Mouse (Mus musculus): ENCODE data around the gene Galnt13. TPM values are rescaled to one million over a fixed set of nuclear protein-coding genes. Genes with fewer than 3 reads are reported as not detected.
"Not testable (repeated sequence)": the region's sequence is repeated elsewhere in the genome, so short reads cannot be mapped to it uniquely, and the experiment has no call there.

The Galnt13 gene
- 0.06 and 0.12 TPM in 2 replicates for polyA plus RNA-seq (2015; fragmentation: Nextera tagmentation; extraction: Ambion mirVana)

DNA sequence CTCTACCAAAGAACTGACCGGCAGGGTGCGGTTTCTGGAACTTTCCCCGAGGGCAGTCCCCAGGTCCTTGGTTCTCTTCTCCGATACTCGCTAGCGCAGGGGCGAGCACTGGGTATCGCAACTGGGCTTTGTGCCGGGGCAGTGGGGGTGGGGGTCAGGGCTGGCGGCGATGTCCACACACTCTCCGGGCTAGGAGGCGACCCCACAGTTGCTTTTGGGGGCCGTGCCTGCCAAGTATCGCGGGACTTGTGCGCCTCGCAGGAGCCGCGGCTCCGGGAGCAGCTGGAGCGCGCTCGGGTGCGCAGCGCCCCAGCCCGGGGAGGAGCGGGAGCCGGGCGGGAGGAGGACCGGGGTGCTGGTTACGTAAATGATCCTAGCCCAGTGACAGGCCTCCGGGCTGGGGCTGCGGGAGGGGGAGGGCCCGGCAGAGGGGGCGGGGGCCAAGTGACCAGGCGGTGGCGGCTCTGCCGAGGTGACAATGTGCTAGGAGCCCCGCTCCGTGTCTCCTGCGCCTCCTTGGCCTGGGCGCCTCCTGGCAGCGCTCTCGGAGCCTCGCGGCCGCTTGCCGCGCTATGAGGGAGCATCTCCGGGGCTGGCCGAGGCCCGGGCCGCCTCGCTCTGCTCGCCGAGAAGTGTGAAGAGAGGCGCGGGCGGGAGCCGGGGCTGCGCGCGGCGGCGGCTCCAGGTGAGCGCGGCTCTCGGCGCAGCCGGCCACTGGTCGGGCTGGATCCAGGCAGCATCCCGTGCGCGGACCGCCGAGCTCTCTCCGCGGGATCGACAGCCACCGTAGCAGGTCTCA, at the start of gene Galnt13:
Gene Galnt13 (plus strand): TSS at position 381 of the 799 bp plus-strand sequence.
- no peak for DNase-seq (ENCODE audit: low spot score)

DNA sequence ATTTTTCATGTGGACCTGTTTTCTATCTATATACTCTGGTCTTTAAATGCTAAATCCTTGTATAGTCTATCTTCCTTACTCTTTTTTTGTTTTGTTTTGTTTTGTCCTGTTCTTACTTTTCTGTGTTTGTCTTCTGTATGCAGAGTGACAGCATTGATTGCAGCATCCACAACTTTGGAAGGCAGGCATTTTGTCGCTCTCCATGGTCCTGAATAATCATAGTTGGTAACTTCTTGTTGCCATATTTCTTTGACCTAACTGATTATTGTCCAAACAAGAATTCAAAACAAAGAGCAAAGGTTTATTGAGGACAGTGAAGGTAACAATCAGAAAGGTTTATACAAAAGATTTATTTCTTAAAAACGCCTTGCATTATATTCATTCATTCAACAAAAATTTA, 5.1 kb upstream of the Galnt13 start:
- DNase-seq (ENCODE audit: low spot score): no peak

DNA sequence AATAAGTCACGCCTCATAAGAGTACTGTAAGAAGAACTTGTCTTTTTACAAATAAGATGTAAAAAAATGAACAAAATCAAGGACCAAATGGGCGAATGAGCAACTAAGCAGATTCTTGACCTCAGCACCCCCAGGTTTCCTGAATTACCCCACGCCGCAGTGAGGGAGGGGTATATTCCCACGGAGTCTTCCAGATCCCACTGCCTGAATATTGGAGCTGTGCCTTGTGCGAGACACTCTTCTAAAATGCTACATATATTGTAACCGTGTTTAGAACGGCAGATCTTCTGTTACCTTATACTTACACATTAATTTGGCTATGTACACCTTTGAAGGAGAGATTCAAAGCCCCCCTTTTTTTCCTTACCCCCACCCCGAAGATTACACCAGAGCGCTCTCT, 737 bp upstream of the Galnt13 start:
- no peak for DNase-seq (ENCODE audit: low spot score)

DNA sequence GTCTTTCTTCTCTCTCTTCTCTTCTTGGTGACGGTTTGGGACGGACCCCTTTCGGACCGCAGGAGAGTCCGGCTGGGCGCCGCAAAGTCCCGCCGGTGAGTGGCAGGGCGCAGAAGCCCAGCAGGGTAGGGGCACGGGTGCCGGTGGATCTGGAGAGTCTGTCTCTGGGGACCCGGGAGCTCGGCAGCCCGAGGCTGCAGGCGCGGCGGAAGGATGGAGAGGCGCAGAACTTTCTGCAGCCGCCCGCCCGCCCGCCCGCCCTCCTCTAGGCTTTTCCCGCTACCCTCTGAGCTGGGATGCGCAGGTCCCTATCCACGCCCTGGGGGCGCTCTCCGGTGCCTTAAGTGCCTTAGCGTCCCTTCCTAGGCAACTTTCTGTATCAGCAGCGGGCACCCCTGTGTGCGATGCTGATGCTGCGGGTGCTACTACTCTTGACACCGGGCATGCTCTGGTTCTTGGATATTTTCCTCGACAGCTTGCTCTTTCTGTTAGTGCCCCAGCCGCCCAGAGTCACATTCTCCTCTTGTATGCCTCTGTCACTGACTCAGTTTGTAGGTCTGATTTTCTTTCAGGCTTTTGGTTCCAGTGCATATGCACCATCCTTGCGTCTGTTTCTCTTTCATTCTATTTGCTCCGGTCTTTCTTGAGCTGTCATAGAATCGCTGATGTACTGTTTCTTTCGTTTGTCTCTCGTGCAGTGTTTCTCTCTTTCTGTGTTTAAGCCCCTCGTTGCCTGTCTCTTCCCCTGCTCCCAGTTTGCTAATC, 801 bp downstream of the Galnt13 start:
- no peak for DNase-seq (ENCODE audit: low spot score)

DNA sequence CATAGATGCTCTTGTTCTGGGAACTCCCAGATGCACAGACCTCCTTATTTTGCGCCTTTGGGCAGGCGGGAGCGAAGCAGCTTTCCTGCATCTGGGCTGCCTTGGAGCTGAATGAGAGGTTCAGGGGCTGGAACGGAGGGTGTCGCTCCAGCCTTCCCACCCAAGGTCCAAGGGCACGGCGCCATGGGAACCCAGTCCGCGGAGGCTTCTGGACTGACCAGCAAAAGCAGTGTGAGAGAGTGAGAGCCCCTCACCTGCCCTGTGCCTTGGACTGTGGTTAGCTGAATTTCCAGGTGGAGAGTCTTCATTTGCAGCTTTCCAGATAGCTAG, 1.3 kb downstream of the Galnt13 start:
- DNase-seq (ENCODE audit: low spot score): no peak

DNA sequence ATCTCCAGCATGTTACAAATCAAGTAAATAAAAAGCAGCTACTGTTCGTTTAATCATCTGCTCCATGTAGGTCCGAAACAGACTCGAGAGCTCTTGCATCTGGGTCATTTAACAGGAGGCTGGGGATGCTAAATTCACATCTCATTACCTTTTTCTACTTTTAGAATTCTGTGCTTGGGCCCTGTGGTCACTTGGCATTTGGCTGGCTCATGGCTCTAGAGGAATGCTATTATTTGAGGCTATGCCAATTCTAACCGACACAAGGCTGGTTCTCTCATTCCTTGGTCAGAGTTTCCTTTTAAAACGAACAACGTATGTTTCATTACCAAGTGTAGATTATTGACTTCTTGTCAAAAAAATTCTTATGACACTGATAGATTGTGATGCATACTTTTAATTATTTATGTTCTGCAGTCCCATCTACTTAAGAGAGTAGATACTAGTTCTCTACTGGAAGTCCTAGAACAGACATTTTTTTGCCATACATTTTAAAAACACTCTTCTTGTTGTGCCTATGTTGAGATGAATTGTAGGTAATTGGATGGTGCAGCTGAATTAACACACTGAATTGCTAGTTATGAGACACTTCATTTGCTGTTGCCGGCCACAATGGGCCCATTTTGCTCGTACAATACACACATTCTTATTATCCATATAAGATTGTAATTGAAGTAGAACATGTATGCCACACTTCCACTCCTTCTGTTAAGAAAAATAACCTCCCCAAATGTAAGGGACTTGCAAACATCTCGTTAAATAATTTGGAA, 6.8 kb downstream of the Galnt13 start:
- no peak for DNase-seq (ENCODE audit: low spot score)

DNA sequence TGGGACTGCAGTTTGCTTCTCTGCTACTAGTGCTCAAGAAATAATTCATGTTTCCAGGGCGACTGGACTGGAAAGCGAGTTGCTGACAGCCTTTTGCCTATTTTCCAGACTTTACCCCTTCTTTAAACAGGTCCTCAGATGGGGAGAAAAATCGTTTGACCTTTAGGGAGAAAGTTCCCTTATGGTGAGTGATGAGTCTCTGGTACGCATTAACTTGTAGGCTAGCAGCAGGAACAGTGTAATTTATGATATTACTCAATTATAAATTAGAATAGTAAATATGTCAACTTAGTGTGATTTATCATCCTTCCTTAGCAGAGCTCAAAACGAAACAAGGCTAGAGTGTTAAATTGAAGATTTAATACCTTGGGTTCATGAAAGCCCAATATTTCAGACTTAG, 47.3 kb downstream of the Galnt13 start:
- DNase-seq (ENCODE audit: low spot score): no peak

DNA sequence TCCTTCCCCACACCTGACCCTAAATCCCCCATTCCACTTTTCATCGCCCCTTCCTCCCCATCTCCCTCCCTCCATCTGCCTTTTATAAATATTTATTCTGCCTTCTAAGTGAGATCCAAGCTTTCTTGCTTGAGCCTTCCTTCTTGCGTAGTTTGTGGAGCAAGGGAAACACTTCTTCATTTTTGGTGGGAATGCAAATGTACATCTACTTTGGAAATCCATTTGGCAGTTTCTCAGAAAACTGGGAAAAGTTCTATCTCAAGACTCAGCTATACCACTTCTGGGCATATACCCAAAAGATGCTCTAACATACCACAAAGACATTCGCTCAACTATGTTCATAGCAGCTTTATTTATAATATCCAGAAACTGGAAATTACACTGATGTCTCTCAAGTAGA, 86.9 kb downstream of the Galnt13 start:
- no peak for DNase-seq (ENCODE audit: low spot score)

DNA sequence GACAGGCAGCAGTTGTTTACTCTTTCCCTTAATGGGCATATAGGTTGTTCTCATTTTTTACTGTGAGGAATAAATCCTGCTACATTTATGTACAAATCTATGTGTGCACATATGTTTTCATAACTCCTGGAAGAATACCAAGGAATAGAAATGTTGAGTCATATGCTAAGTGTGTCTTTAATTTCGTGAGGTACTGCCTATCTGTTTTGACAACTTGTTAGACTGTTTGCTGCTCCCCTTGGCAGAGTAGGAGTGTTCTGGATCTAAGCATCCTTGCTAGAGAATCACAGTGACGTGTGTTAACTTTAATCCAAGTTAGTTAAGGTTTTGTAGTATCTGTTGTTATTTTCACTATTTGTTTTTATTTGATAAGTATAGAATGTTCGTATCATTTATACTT, 91.0 kb downstream of the Galnt13 start:
- DNase-seq (ENCODE audit: low spot score): no peak

DNA sequence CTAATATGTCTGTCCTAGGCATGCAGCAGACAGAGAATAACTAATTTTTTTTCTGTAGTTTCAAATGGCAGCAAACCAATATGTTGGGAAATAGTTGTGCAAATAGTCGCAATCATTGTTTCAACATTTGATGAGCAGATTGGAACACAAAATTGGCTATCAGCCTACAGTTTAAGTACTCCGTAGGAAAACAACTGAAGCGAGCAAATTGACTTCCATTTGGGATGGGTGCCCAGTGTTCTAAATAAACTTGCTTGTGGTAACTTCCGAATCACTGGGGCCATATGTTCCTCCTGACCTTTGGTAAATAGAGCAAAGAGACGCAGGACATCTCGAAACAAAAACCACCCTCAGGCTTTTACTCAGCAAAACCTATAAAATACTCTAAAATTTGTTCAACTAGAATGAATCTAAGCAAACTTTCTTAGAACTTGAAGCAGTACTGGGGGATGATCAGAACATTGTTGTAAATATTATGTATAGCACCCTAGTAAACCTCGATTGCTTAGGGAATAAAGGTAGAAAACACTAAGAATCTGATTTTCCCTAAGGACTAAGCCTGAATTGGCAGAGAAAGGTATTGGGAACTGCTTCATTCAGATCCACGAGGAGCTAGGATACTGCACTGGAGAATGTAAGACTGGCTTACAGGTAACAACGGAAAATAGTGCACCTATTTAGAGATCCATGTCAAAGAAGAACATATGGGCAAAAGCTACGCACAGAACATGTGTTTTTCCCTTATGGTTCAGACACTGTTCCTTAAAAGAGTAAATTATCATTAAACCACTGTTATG, 122.4 kb downstream of the Galnt13 start:
- DNase-seq (ENCODE audit: low spot score): no peak

DNA sequence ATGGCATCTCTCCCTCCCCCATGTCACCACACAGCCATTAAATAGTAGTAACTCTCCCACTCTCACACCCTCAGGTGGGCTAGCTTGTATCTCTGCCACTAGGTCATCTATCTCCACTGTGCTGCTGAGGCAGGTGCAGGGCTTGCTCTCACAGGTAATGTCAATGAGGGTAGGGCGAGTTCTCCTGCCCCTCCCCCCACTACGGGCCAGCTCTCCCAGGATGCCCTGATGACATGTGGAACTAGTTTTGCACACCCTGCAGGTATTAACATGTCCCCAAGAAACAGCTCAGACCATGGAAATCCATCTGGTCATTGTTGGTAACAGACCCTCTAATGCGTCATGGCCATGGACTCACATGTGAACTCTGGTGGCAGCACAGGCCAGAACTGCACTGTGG, 129.0 kb downstream of the Galnt13 start:
- no peak for DNase-seq (ENCODE audit: low spot score)

DNA sequence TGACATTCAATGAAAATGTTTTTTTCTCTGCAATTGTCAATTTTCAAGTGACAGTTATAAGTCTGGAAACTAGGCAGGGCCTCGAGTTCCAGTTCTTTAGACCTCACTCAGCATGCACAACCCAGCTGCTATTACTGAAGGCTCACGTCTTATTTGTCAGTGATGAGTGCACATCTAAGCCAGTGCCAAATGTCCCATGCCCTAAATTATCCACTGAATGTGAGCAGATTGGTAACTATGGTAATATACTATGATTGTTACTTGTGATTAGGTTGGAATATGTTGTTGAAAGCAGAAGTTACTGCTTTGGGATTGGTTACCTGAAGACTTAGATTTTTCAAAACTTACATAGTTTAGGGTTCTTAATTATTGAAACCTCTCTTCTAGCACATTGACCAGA, 131.1 kb downstream of the Galnt13 start:
- DNase-seq (ENCODE audit: low spot score): no peak

DNA sequence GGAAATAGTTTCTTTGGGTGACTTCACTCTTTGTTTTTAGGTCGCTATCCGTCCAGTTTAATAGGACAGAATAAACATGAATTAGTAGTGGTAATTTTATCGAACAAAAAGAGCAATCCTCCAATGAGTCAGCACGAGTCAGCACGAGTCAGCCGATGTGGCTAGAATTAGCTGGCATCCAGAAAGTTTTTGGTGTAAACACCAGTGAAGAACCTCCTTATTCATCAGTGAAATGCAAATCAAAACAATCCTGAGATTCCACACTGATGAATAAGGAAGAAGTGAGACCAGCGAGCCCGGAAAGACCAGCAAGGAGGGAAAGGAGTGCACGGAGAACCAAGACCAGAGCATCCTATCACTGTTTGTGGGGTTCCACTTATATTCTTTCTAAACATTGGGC, 131.5 kb downstream of the Galnt13 start:
- no peak for DNase-seq (ENCODE audit: low spot score)

DNA sequence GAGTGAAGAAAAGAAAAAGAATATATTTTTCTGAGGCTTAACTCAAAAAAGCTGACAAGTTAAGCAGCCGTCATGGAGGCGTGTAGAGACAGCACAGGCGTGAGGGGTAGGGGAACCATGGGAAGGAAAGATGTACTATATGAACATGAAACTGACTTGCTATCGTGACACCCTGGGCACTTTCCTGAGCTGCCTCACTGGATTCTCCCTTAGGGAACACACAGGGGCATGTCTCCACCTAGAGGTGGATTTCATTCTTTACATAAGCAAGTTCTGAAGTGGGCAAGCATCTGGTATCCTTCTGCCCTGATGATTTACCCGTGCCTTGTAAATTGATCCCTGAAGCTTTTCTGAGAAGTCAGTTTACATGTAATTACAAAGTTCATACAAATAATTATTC, 277.7 kb downstream of the Galnt13 start:
- not testable (repeated sequence) for DNase-seq (ENCODE audit: low spot score)

DNA sequence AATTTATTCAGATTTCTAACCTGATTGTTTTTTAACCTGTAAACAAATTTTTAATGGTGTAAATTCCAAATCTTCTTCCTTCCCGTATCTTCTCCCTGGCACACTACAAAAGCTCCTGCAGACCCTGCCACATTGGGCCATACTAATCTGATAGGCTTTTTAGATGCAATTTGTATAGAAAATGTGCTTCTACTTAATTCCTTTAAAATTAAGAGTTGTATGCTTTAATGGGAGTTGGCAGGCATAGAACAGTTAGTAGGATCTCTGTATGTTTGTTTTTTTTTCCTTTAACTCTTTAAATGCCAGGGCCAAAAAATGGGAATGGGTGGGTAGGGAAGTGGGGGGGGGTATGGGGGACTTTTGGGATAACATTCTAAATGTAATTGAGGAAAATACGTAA, 315.1 kb downstream of the Galnt13 start:
- DNase-seq (ENCODE audit: low spot score): no peak

DNA sequence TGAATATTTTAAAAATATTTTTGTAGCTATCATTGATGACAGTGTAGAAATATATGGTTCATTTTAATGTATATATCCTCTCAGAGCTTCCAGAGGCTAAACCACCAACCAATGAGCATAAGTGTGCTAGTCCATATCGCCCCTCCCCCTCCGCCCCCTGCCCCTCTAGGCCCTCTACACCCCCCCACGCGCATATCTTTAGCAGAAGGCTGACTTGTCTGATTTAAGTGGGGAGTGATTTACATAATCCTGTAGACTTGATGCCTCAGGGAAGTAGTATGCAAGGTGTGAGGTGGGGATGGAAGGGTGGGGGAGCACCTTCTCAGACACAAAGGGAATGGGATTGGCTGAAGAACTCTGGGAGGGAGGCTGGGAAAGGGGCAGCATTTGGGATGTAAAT, 323.7 kb downstream of the Galnt13 start:
- no peak for DNase-seq (ENCODE audit: low spot score)

DNA sequence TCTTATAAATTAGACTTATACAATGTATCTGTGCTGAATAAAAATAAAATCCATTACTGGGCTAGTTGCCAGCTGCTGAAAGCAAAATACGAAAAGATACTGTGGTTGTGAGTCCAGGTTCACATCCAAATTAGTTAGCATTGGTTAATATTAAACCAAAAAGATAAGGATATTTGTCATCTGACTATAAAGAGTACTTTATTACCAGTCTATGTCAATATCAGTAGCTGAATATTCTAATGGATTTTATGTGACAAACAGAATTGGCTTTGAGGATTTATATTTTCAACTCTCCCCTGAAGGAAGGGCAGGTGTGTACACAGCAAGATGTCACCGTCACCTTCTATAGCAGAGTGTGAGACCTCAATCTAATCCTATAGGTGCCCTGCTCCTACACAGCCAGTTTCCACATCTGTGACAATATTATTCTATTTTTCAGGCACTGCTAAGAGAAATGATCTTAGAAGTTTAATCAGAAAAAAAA, 342.7 kb downstream of the Galnt13 start:
- DNase-seq (ENCODE audit: low spot score): no peak

DNA sequence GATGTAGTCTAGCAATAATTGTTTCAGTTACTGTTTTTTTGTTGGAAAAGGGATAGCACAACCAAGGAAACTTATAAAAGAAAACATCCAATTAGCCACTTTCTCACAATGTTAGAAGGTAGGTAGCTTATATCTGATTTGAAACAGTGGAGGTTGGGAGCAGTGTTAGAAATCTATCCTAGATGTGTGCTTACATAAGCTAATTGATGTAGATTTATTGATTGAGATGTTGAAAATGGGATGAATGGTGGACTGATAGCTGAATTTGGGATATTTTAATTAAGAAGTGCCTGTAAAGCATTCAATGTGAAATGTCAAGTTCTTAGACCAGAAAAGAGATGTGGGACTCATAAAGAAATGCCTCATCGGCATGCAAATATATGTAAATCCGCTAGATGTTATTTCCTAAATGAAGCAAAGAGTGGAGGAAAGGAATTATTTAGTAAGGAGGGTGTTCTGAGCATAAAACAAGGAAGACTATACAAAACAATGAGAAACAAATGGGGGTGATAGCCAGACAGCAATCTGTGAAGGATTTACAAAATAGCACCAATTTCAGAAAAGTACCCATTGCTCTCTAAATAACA, 377.6 kb downstream of the Galnt13 start:
- DNase-seq (ENCODE audit: low spot score): no peak

DNA sequence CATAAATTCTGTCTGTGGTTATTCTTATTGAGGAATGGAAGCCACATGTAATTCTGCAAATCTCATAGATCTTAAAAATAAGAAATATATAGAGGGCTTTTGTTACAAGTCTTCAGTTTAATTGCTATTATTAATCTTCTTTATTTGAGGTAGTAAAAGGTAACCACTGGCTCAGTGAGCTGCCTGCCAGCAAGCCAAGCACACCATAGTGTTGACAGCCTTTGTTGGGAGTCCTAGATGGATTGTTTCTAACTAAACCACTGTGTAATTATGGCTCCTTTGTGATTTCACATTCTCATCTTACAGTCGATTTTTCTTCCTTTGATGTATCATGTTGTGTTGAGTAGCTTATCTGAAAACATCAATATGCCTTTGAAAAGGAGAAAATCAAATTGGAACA, 405.1 kb downstream of the Galnt13 start:
- no peak for DNase-seq (ENCODE audit: low spot score)

DNA sequence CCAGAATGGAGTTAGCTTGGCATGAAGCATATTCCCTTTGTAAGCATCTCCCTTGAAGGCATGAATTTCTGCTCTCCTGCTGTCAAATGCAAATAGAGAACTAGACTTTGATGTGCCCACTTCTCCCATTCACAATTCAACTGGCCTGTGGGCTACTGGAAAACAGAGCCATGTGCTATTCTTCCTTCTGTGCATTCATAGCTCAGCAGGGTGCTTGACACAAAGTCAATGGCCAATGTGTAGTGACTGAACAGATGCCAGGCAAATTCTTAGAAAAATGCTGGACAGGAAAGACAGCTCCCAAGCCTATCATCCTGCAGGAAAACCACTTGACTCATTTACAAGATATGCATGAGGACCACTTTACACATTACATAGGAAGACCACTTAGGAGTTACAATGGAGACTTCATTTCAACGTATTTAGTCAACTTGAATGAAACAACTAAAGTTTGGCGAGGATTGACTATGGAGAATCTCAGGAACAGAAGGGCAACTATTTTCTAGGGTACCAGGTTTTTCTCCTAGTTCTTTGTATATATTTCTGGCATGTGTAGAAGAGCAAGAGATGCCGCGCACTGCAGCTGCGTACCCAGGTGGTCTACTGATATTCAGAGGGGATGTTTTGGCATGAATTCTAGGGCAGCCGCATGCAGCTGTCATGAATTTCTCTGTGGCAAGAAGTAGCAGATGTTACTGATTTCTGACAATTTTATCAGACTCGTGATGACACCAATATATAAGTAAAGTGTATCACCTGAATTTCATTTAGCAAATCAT, 470.4 kb downstream of the Galnt13 start:
- no peak for DNase-seq (ENCODE audit: low spot score)
